Mouse (Mus musculus): ENCODE data around the gene Kcnh2. TPM values are rescaled to one million over a fixed set of nuclear protein-coding genes. Genes with fewer than 3 reads are reported as not detected.

The Kcnh2 gene
- total RNA-seq, 2 experiments from 2014 or later, result 28.6 to 32.8 TPM

DNA sequence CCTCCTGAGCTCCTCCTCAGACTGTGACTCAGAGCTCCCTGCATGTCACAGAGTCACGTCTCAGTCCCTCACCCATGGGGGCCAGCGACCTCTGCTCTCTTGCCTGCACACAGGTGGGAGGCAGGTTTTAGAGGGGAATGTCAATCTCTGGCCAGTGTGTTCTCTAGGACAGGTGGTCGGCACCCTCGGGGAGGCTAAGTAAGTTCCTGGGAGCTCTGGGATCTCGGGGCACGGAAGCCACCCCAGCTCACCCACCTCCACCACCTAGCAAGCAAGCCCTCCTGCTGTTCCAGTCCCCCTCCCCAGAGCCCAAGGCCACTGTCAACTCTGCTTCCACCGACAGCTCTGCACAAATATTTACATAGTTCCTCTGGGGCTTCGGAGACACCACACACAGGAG is 8.4 kb downstream of the Kcnh2 start:
- H3K27ac ChIP-seq, result no peak overlapping the region
- TF ChIP-seq CTCF (IDR thresholded peaks at IDR 0.05), result no peak
- no peak overlapping the region for H3K4me3 ChIP-seq
- intact Hi-C loops (cut with DNase I), result no loop called here
- DNase-seq (ENCODE audit: extremely low spot score in 1 of 2, low spot score in 2 of 2), result no peak

- intact Hi-C loops (cut with DNase I), result no loop called here
- DNase-seq (ENCODE audit: extremely low spot score in 1 of 2, low spot score in 2 of 2), result no peak
- Histone ChIP-seq H3K27ac (no peak overlapping the region), H3K4me3 (no peak overlapping the region)
- no peak for TF ChIP-seq CTCF (IDR thresholded peaks at IDR 0.05)
Measured at GRCm38 (mm10) chr5:24342205-24342963, 9.0 kb downstream of the Kcnh2 start.

DNA sequence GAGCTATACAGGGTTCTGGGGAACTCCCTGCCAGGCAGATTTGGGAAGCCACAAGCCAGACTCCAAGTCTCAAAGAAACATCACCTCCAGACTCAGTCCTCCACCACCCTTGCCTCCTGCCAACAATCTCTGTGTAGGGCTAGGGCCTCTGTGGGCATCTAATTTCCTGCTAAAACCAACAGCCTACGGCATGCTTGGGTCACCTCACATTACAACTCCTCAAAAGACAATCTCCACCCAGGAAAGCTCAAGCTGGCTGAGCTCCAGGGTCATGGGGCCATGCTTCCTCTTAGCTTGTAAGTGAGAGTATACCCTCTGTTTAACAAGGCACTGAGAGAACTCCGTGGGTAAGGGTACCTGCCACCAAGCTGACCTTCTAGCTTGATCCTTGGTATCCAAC is 13.6 kb downstream of the Kcnh2 start:
- no peak for DNase-seq (ENCODE audit: extremely low spot score in 1 of 2, low spot score in 2 of 2)
- Histone ChIP-seq H3K4me3 (no peak overlapping the region), H3K27ac (no peak overlapping the region)
- TF ChIP-seq CTCF (IDR thresholded peaks at IDR 0.05), result no peak
- intact Hi-C loops (cut with DNase I), result no loop called here

GRCm38 (mm10) chr5:24337366-24337765 is 14.0 kb downstream of the Kcnh2 start:
- Histone ChIP-seq H3K4me3 (no peak overlapping the region), H3K27ac (no peak overlapping the region)
- TF ChIP-seq CTCF (IDR thresholded peaks at IDR 0.05), result no peak; the same call in 1 of the 2 replicates
- intact Hi-C loops (cut with DNase I), result no loop called here
- no peak for DNase-seq (ENCODE audit: extremely low spot score in 1 of 2, low spot score in 2 of 2)

- Histone ChIP-seq H3K27ac (no peak overlapping the region), H3K4me3 (no peak overlapping the region)
- intact Hi-C loops (cut with DNase I), result loop anchor here (1.0 kb wide), 1 partner anchor 22 kb away; no protein-coding TSS in a partner anchor
- TF ChIP-seq CTCF (IDR thresholded peaks at IDR 0.05), result peak; percentile 71
- peak in 1 of 2 experiments; percentile 46 for DNase-seq (ENCODE audit: extremely low spot score in 1 of 2, low spot score in 2 of 2)
Measured at GRCm38 (mm10) chr5:24335888-24336511, 15.4 kb downstream of the Kcnh2 start.

GRCm38 (mm10) chr5:24334749-24335148 is 16.7 kb downstream of the Kcnh2 start:
- TF ChIP-seq CTCF (IDR thresholded peaks at IDR 0.05), result no peak
- no peak overlapping the region for H3K4me3 ChIP-seq
- DNase-seq (ENCODE audit: extremely low spot score in 1 of 2, low spot score in 2 of 2), result no peak
- intact Hi-C loops (cut with DNase I), result no loop called here
- no peak overlapping the region for H3K27ac ChIP-seq

DNA sequence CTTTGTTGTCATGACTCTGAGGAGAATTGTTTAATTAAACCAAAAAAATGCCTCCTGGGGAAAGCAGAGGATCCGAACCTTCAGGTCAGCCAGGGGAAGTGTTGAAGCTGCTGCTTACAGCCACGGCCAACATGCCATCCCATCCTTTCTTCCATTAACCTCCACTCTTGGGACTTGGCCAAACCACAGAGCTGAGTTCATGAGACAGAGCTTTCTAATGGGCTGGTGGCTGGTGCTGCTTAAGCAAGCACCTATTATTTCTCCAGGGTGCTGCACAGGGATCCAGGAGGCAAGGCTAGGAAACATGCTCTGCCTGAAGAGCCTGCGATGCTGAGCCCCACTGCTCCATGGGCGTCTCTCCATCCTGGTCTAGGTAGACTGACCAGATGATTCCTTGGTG is 19.0 kb downstream of the Kcnh2 start:
- Histone ChIP-seq H3K4me3 (no peak overlapping the region), H3K27ac (no peak overlapping the region)
- DNase-seq (ENCODE audit: extremely low spot score in 1 of 2, low spot score in 2 of 2), result no peak
- no peak for TF ChIP-seq CTCF (IDR thresholded peaks at IDR 0.05)
- intact Hi-C loops (cut with DNase I), result no loop called here

- DNase-seq (ENCODE audit: extremely low spot score in 1 of 2, low spot score in 2 of 2), result no peak
- no peak for TF ChIP-seq CTCF (IDR thresholded peaks at IDR 0.05)
- intact Hi-C loops (cut with DNase I), result no loop called here
- H3K4me3 ChIP-seq, result no peak overlapping the region
- no peak overlapping the region for H3K27ac ChIP-seq
Measured at GRCm38 (mm10) chr5:24329965-24330298, 21.5 kb downstream of the Kcnh2 start.

- Histone ChIP-seq H3K27ac (no peak overlapping the region), H3K4me3 (no peak overlapping the region)
- no peak for TF ChIP-seq CTCF (IDR thresholded peaks at IDR 0.05)
- peak in 1 of 2 experiments; percentile 20 for DNase-seq (ENCODE audit: extremely low spot score in 1 of 2, low spot score in 2 of 2)
- intact Hi-C loops (cut with DNase I), result no loop called here
Measured at GRCm38 (mm10) chr5:24329212-24329964, 22.0 kb downstream of the Kcnh2 start.

GRCm38 (mm10) chr5:24328813-24329211 is 22.6 kb downstream of the Kcnh2 start:
- no peak for DNase-seq (ENCODE audit: extremely low spot score in 1 of 2, low spot score in 2 of 2)
- intact Hi-C loops (cut with DNase I), result no loop called here
- no peak for TF ChIP-seq CTCF (IDR thresholded peaks at IDR 0.05)
- no peak overlapping the region for H3K4me3 ChIP-seq
- H3K27ac ChIP-seq, result no peak overlapping the region

DNA sequence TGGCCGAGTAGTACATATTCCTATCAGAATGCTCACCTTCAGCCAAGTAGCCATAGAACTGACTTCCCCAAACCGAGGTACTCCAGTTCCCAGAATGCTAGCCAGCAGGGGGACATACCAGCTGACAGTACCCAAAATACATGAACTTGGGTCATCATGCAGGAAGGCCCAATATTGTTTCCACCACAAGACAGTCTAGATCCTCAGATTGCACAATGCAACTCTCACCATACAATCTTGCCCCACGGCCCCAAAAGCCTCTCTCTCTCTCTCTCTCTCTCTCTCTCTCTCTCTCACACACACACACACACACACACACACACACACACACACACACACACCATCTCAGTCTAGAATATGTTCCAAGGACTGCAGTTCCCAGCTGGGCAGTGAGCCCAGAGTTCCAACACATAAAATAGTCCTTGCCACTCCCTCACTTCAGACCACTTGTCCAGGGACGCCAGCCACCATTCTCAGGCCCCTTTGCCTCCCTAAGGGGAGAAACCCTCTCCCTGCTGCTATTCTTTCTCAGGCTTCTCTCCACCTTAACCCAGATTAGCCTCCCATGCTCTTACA is 24.5 kb downstream of the Kcnh2 start:
- no peak for DNase-seq (ENCODE audit: extremely low spot score in 1 of 2, low spot score in 2 of 2)
- no peak overlapping the region for H3K27ac ChIP-seq
- H3K4me3 ChIP-seq, result no peak overlapping the region
- intact Hi-C loops (cut with DNase I), result no loop called here
- TF ChIP-seq CTCF (IDR thresholded peaks at IDR 0.05), result no peak

Measured in left cerebral cortex, adult 2 months (tissue).